Mouse (Mus musculus): ENCODE data around the gene Wdr27.

DNA sequence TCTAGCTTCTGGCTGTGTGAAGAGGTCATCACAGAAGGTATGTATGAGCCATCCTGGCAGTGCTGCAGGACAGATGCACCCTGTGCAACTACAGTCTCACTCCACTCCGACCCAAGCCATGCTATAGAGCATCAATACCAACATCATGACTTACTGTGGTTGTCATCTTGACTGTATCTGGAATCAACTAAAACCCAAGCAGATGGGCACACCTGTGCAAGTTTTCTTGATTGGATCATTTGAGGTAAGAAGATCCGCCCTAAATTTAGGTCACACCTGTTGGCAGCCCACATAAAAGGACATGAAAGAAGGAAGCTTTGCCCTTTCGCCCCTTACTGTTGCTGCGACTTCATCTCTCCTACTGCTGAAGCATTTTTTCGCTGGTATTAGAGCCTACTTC lies 33.6 kb downstream of the Wdr27 start:
- TF ChIP-seq CTCF (IDR thresholded peaks at IDR 0.05; ENCODE audit: low read depth) (no peak), EP300 (IDR thresholded peaks at IDR 0.05; ENCODE audit: low read depth) (no peak)
